Mouse (Mus musculus): ENCODE data around the gene Ano9. TPM values are rescaled to one million over a fixed set of nuclear protein-coding genes. Genes with fewer than 3 reads are reported as not detected.

Ano9 gene
- polyA plus RNA-seq, 1 experiment, result not detected

GRCm38 (mm10) chr7:141072017-141072745 is 45.4 kb downstream of the Ano9 start:
- H3K4me2 ChIP-seq (ENCODE audit: low read depth), result no peak overlapping the region
- no peak for TF ChIP-seq TCF3 (IDR thresholded peaks at IDR 0.05; ENCODE audit: insufficient read length, low read depth)
- TF ChIP-seq MAX (IDR thresholded peaks at IDR 0.05; ENCODE audit: low read depth), result no peak
- TF ChIP-seq TCF12 (IDR thresholded peaks at IDR 0.05; ENCODE audit: insufficient read depth, poor library complexity, severe bottlenecking), result no peak
- no peak for TF ChIP-seq SRF (IDR thresholded peaks at IDR 0.05; ENCODE audit: control insufficient read depth, insufficient read length, low read depth)
- TF ChIP-seq USF1 (IDR thresholded peaks at IDR 0.05; ENCODE audit: low read depth), result no peak
- TF ChIP-seq REST (IDR thresholded peaks at IDR 0.05; ENCODE audit: insufficient read depth, insufficient read length), result no peak
- TF ChIP-seq MYOG (IDR thresholded peaks at IDR 0.05; ENCODE audit: control insufficient read depth in 1 of 3, insufficient read depth in 1 of 3, insufficient read length in 2 of 3, low read depth in 2 of 3), result no peak
- TF ChIP-seq POLR2AphosphoS2 (IDR thresholded peaks at IDR 0.05; ENCODE audit: insufficient read length, low read depth), result no peak
- TF ChIP-seq POLR2A (IDR thresholded peaks at IDR 0.05; ENCODE audit: insufficient read length, low read depth), result no peak
- TF ChIP-seq CEBPB (IDR thresholded peaks at IDR 0.05; ENCODE audit: insufficient read depth, poor library complexity, severe bottlenecking), result no peak
- TF ChIP-seq E2F4 (IDR thresholded peaks at IDR 0.05; ENCODE audit: insufficient read depth), result no peak
- TF ChIP-seq MYOD1 (IDR thresholded peaks at IDR 0.05; ENCODE audit: control insufficient read depth in 1 of 3, insufficient read length in 2 of 3, low read depth in 2 of 3), result no peak
- H3K79me2 ChIP-seq (ENCODE audit: control insufficient read depth, insufficient read depth), result no peaks in the 10 kb centered on the region
- no peaks in the 10 kb centered on the region for H3K36me3 ChIP-seq (ENCODE audit: control insufficient read depth, insufficient read depth)
- no peak overlapping the region for H3ac ChIP-seq (ENCODE audit: control insufficient read depth, insufficient read length)
- H3K27me3 ChIP-seq (ENCODE audit: control insufficient read depth, insufficient read depth, insufficient read length), result no peaks in the 10 kb centered on the region
- no peak overlapping the region for H3K4me3 ChIP-seq

DNA sequence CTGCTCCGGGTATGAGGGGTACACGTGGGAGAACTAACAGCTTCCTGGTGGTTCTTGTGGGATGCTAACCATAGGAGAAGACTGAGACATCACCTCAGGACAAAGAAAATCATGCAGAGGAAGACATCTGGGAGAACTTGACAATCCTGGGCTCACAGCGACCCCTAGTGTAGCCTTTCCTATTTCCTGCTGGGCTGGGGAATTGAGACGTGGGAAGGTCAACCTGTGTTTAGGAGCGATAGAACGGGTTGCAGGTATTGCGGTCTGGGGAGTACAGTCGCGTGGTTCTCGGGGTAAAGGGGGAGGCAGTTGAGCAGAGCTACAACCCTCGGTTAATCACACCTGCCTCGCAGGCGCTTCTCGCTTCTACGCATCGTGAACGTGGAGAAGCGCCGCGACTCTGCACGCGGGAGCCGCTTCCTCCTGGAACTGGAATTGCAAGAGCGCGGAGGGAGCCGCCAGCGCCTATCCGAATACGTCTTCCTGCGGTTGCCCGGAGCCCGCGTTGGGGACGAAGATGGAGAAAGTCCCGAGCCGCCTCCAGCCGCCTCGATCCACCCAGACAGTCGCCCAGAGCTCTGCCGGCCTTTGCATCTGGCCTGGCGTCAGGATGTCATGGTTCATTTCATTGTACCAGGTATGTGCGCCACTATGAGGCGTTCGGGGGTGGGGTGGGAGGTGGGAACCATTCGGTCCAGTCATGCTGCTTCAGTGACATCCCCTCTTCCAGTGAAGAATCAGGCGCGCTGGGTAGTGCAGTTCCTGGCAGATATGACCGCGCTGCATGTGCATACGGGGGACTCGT is 47.3 kb downstream of the Ano9 start:
- H3K79me2 ChIP-seq (ENCODE audit: control insufficient read depth, insufficient read depth), result no peaks in the 10 kb centered on the region
- no peak overlapping the region for H3K4me3 ChIP-seq
- H3ac ChIP-seq (ENCODE audit: control insufficient read depth, insufficient read length), result no peak overlapping the region
- H3K27me3 ChIP-seq (ENCODE audit: control insufficient read depth, insufficient read depth, insufficient read length), result no peaks in the 10 kb centered on the region
- TF ChIP-seq REST (IDR thresholded peaks at IDR 0.05; ENCODE audit: insufficient read depth, insufficient read length) (no peak), TCF12 (IDR thresholded peaks at IDR 0.05; ENCODE audit: insufficient read depth, poor library complexity, severe bottlenecking) (no peak), CEBPB (IDR thresholded peaks at IDR 0.05; ENCODE audit: insufficient read depth, poor library complexity, severe bottlenecking) (no peak), POLR2A (IDR thresholded peaks at IDR 0.05; ENCODE audit: insufficient read length, low read depth) (no peak), TCF3 (IDR thresholded peaks at IDR 0.05; ENCODE audit: insufficient read length, low read depth) (no peak)
- peak overlapping the region; percentile 84 for H3K4me2 ChIP-seq (ENCODE audit: low read depth)
- no peaks in the 10 kb centered on the region for H3K36me3 ChIP-seq (ENCODE audit: control insufficient read depth, insufficient read depth)

GRCm38 (mm10) chr7:141068351-141068750 is 49.3 kb downstream of the Ano9 start:
- Histone ChIP-seq H3K36me3 (ENCODE audit: control insufficient read depth, insufficient read depth) (no peaks in the 10 kb centered on the region), H3ac (ENCODE audit: control insufficient read depth, insufficient read length) (no peak overlapping the region), H3K4me2 (ENCODE audit: low read depth) (no peak overlapping the region), H3K4me3 (no peak overlapping the region), H3K79me2 (ENCODE audit: control insufficient read depth, insufficient read depth) (no peaks in the 10 kb centered on the region), H3K27me3 (ENCODE audit: control insufficient read depth, insufficient read depth, insufficient read length) (no peaks in the 10 kb centered on the region)
- no peak for TF ChIP-seq POLR2A (IDR thresholded peaks at IDR 0.05; ENCODE audit: insufficient read length, low read depth)
- TF ChIP-seq TCF3 (IDR thresholded peaks at IDR 0.05; ENCODE audit: insufficient read length, low read depth), result no peak
- TF ChIP-seq MAX (IDR thresholded peaks at IDR 0.05; ENCODE audit: low read depth), result no peak
- no peak for TF ChIP-seq MYOD1 (IDR thresholded peaks at IDR 0.05; ENCODE audit: control insufficient read depth in 1 of 3, insufficient read length in 2 of 3, low read depth in 2 of 3)
- TF ChIP-seq REST (IDR thresholded peaks at IDR 0.05; ENCODE audit: insufficient read depth, insufficient read length), result no peak
- TF ChIP-seq SRF (IDR thresholded peaks at IDR 0.05; ENCODE audit: control insufficient read depth, insufficient read length, low read depth), result no peak
- no peak for TF ChIP-seq CEBPB (IDR thresholded peaks at IDR 0.05; ENCODE audit: insufficient read depth, poor library complexity, severe bottlenecking)
- no peak for TF ChIP-seq POLR2AphosphoS2 (IDR thresholded peaks at IDR 0.05; ENCODE audit: insufficient read length, low read depth)
- no peak for TF ChIP-seq TCF12 (IDR thresholded peaks at IDR 0.05; ENCODE audit: insufficient read depth, poor library complexity, severe bottlenecking)
- no peak for TF ChIP-seq MYOG (IDR thresholded peaks at IDR 0.05; ENCODE audit: control insufficient read depth in 1 of 3, insufficient read depth in 1 of 3, insufficient read length in 2 of 3, low read depth in 2 of 3)
- TF ChIP-seq E2F4 (IDR thresholded peaks at IDR 0.05; ENCODE audit: insufficient read depth), result no peak
- TF ChIP-seq USF1 (IDR thresholded peaks at IDR 0.05; ENCODE audit: low read depth), result no peak

- no peak overlapping the region for H3ac ChIP-seq (ENCODE audit: control insufficient read depth, insufficient read length)
- H3K79me2 ChIP-seq (ENCODE audit: control insufficient read depth, insufficient read depth), result no peaks in the 10 kb centered on the region
- TF ChIP-seq REST (IDR thresholded peaks at IDR 0.05; ENCODE audit: insufficient read depth, insufficient read length) (no peak), TCF12 (IDR thresholded peaks at IDR 0.05; ENCODE audit: insufficient read depth, poor library complexity, severe bottlenecking) (no peak), MYOD1 (IDR thresholded peaks at IDR 0.05; ENCODE audit: control insufficient read depth in 1 of 3, insufficient read length in 2 of 3, low read depth in 2 of 3) (no peak), SRF (IDR thresholded peaks at IDR 0.05; ENCODE audit: control insufficient read depth, insufficient read length, low read depth) (no peak), POLR2A (IDR thresholded peaks at IDR 0.05; ENCODE audit: insufficient read length, low read depth) (no peak), USF1 (IDR thresholded peaks at IDR 0.05; ENCODE audit: low read depth) (no peak)
- H3K4me3 ChIP-seq, result no peak overlapping the region
- H3K27me3 ChIP-seq (ENCODE audit: control insufficient read depth, insufficient read depth, insufficient read length), result peaks cover 7% of the 10 kb centered on the region
- no peak overlapping the region for H3K4me2 ChIP-seq (ENCODE audit: low read depth)
- no peaks in the 10 kb centered on the region for H3K36me3 ChIP-seq (ENCODE audit: control insufficient read depth, insufficient read depth)
These were observed 53.0 kb downstream of the Ano9 start for GRCm38 (mm10) chr7:141064576-141064975.
